Mouse (Mus musculus): ENCODE data around the gene Ctrl.

DNA sequence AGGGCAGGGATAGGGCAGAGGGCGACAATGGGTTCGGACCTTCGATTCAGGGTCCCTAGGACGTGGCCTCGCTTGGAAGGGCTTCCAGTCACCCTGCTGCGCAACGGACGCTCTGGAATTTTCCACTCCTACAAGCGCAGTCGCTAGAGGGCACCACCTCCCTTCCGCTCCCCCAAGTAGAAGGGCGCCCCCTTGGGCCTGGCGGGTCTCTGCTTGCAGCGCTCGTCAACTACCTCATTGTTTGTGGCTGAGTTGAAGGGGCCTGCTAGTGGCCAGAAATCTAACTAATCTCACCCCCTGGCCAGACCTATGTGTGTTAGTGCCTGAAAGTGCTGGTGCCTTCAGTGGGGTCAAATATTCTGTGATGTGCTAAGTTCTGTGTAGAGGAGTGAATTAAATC lies 45.7 kb upstream of the Ctrl start, which contains the start of gene Dpep3:
- no peak for TF ChIP-seq CTCF (IDR thresholded peaks at IDR 0.05; ENCODE audit: extremely low read depth, insufficient read depth, insufficient read length, insufficient replicate concordance)
- no peak for TF ChIP-seq POLR2A (IDR thresholded peaks at IDR 0.05; ENCODE audit: low read depth, low read length)
